ENCODE assay signal across 20 mouse cellular contexts in the genomic region with DNA sequence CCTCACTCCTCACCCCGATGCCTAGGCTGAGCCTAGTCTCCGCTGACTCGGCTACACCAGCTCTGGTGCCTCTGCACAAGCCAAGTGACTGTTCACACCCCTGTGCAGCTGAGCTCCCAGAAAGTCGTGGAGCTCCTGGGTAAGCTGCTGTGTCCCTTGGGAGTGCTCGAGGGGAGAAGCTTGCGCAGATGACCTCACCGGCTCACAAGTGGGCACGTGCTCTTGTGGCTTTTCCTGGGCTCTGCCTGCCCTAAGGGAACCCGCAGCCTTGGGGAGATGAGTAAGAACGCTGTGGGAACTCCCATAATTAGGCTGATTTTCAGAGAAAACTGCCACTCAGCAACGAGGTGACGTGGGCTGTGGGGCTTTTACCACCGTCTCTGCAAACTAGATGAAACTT. TPM values are rescaled to one million over a fixed set of nuclear protein-coding genes. Genes with fewer than 3 reads are reported as not detected.
DNase-seq lines count a peak whose midpoint lies in the region; ATAC-seq and TF ChIP-seq lines count a peak whose summit lies in the region.
"Had no signal": no experiment of that assay in that cellular context is flagged by ENCODE, and none has a peak within 500 bp of the region (broad histone marks: within the 10 kb centered on the region; RNA-seq: fewer than 3 reads in every experiment).

No protein-coding gene starts in this region.

- TF ChIP-seq EP300 in lung, postnatal 0 days (IDR thresholded peaks at IDR 0.05): no peak

- no peak overlapping the region for H3K4me3 ChIP-seq in lung, postnatal 0 days (ENCODE audit: low read depth, low read length)
- no peak overlapping the region for H3K4me3 ChIP-seq in myocyte
- H3K4me3 ChIP-seq: embryonic facial prominence, embryonic 13.5 days; heart, adult 2 months; hindbrain, embryonic 15.5 days; lung, embryonic 15.5 days had no signal

- H3K9ac ChIP-seq in lung, postnatal 0 days (replicated peaks; ENCODE audit: low read depth): no peak overlapping the region
- H3K9ac ChIP-seq: embryonic facial prominence, embryonic 13.5 days; hindbrain, embryonic 15.5 days; lung, embryonic 15.5 days had no signal

- no peaks in the 10 kb centered on the region; the same call in 1 of the 2 replicates for H3K4me1 ChIP-seq in lung, postnatal 0 days (ENCODE audit: insufficient read depth, low read depth, low read length)

- peak; percentile 8; the same call in 1 of the 2 replicates for ATAC-seq in lung, postnatal 0 days
- ATAC-seq: forebrain, embryonic 14.5 days had no signal

- H3K4me2 ChIP-seq in lung, postnatal 0 days (replicated peaks; ENCODE audit: low read depth, low read length): no peak overlapping the region
- H3K4me2 ChIP-seq in myocyte (ENCODE audit: low read depth): peak overlapping the region; percentile 49
- H3K4me2 ChIP-seq: embryonic facial prominence, embryonic 13.5 days; hindbrain, embryonic 15.5 days; liver, embryonic 11.5 days; lung, embryonic 15.5 days had no signal

- no peaks in the 10 kb centered on the region for H3K9me3 ChIP-seq in lung, postnatal 0 days (ENCODE audit: low read length)
- H3K9me3 ChIP-seq: embryonic facial prominence, embryonic 13.5 days; hindbrain, embryonic 15.5 days; lung, embryonic 15.5 days had no signal

- H3ac ChIP-seq in myocyte (ENCODE audit: control insufficient read depth, insufficient read length): no peak overlapping the region

- no peaks in the 10 kb centered on the region for H3K36me3 ChIP-seq in lung, postnatal 0 days (ENCODE audit: insufficient read depth, low read length)
- H3K36me3 ChIP-seq in myocyte (ENCODE audit: control insufficient read depth, insufficient read depth): no peaks in the 10 kb centered on the region
- H3K36me3 ChIP-seq: embryonic facial prominence, embryonic 13.5 days; hindbrain, embryonic 15.5 days; lung, embryonic 15.5 days had no signal

- no peaks in the 10 kb centered on the region for H3K27me3 ChIP-seq in lung, postnatal 0 days (replicated peaks; ENCODE audit: insufficient read depth, low read length)
- no peaks in the 10 kb centered on the region for H3K27me3 ChIP-seq in myocyte (ENCODE audit: control insufficient read depth, insufficient read depth, insufficient read length)
- H3K27me3 ChIP-seq: embryonic facial prominence, embryonic 13.5 days; hindbrain, embryonic 15.5 days; lung, embryonic 15.5 days had no signal

- peak; percentile 27 for DNase-seq in lung, postnatal 0 days (ENCODE audit: low spot score)
- DNase-seq in lung, adult 18-20 months: no peak
- peak; percentile 30 for DNase-seq in Muller cell, postnatal 12 days (ENCODE audit: inconsistent ontology term)
- peak; percentile 62 for DNase-seq in adrenal gland, postnatal 25 days
- DNase-seq in spleen, adult 18-20 months: no peak
- no peak for DNase-seq in frontal cortex, postnatal 10 days (ENCODE audit: low spot score in 2 of 2)
- DNase-seq in spleen, postnatal 10 days (ENCODE audit: low spot score in 2 of 2): no peak
- DNase-seq: cerebellum, adult 18-20 months; kidney, adult 18-20 months; kidney, postnatal 25 days; thymus, adult 18-20 months had no signal

- WGBS in lung, postnatal 0 days: 68% methylated on average over 13 of the region's 13 CpGs

- no peak overlapping the region for H3K27ac ChIP-seq in lung, postnatal 0 days (ENCODE audit: low read length)
- H3K27ac ChIP-seq: heart, adult 2 months; hindbrain, embryonic 15.5 days; lung, embryonic 15.5 days had no signal

- H3K79me2 ChIP-seq in myocyte (ENCODE audit: control insufficient read depth, insufficient read depth): no peaks in the 10 kb centered on the region

- TF ChIP-seq POLR2A in myocyte (IDR thresholded peaks at IDR 0.05; ENCODE audit: insufficient read length, low read depth): no peak

- TF ChIP-seq CTCF in lung, postnatal 0 days (IDR thresholded peaks at IDR 0.05): no peak

TF ChIP-seq in myocyte, 11 proteins besides CTCF, POLR2A, EP300 and RAD21:
- TF ChIP-seq CEBPB (IDR thresholded peaks at IDR 0.05; ENCODE audit: insufficient read depth, poor library complexity, severe bottlenecking) (peak; percentile 50), SRF (IDR thresholded peaks at IDR 0.05; ENCODE audit: control insufficient read depth, insufficient read length, low read depth) (no peak), MYOD1 (IDR thresholded peaks at IDR 0.05; ENCODE audit: control insufficient read depth in 1 of 3, insufficient read length in 2 of 3, low read depth in 2 of 3) (peak in 2 of 3 experiments; percentile 26 to 45), TCF12 (IDR thresholded peaks at IDR 0.05; ENCODE audit: insufficient read depth, poor library complexity, severe bottlenecking) (no peak), MAX (IDR thresholded peaks at IDR 0.05; ENCODE audit: low read depth) (no peak), USF1 (IDR thresholded peaks at IDR 0.05; ENCODE audit: low read depth) (peak; percentile 93), POLR2AphosphoS2 (IDR thresholded peaks at IDR 0.05; ENCODE audit: insufficient read length, low read depth) (peak; percentile 49), REST (IDR thresholded peaks at IDR 0.05; ENCODE audit: insufficient read depth, insufficient read length) (no peak), E2F4 (IDR thresholded peaks at IDR 0.05; ENCODE audit: insufficient read depth) (no peak), TCF3 (IDR thresholded peaks at IDR 0.05; ENCODE audit: insufficient read length, low read depth) (no peak), MYOG (IDR thresholded peaks at IDR 0.05; ENCODE audit: control insufficient read depth in 1 of 3, insufficient read depth in 1 of 3, insufficient read length in 2 of 3, low read depth in 2 of 3) (peak in 2 of 3 experiments; percentile 14 to 70)

RNA-seq across cellular contexts. Expression of a gene that starts 4.2 kb away (rescaled TPM):
- polyA plus RNA-seq in lung, postnatal 0 days (2015; fragmentation: Nextera tagmentation; extraction: Ambion mirVana): 6.4 and 7.3 TPM in 2 replicates
- 0.67 and 1.2 TPM in 2 replicates for total RNA-seq in adrenal gland, postnatal 25 days (2021)
- 1.00 TPM for polyA plus RNA-seq in myocyte (2012; fragmentation: generic; extraction: Trizol)
- total RNA-seq: gastrocnemius, adult 8-10 months; monocyte, adult 5-6 weeks had no signal
- polyA plus RNA-seq: liver, embryonic 11.5 days had no signal

RNA-seq across cellular contexts. Expression of a gene that starts 42.2 kb away (rescaled TPM):
- polyA plus RNA-seq in lung, postnatal 0 days (2015; fragmentation: Nextera tagmentation; extraction: Ambion mirVana): 0.54 and 0.74 TPM in 2 replicates
- 0.43 TPM in 1 of 2 replicates, not detected in the other for total RNA-seq in adrenal gland, postnatal 25 days (2021)
- polyA plus RNA-seq in myocyte (2012; fragmentation: generic; extraction: Trizol): 5.4 TPM
- polyA plus RNA-seq: liver, embryonic 11.5 days had no signal

RNA-seq across cellular contexts. Expression of a gene that starts 47.8 kb away (rescaled TPM):
- polyA plus RNA-seq in lung, postnatal 0 days (2015; fragmentation: Nextera tagmentation; extraction: Ambion mirVana): 20.1 and 22.3 TPM in 2 replicates
- total RNA-seq in adrenal gland, postnatal 25 days (2021): 120 and 145 TPM in 2 replicates
- 40.6 TPM for polyA plus RNA-seq in myocyte (2012; fragmentation: generic; extraction: Trizol)

RNA-seq across cellular contexts. Expression of a gene that starts 54.7 kb away (rescaled TPM):
- polyA plus RNA-seq in lung, postnatal 0 days (2015; fragmentation: Nextera tagmentation; extraction: Ambion mirVana): 728 and 824 TPM in 2 replicates
- total RNA-seq in adrenal gland, postnatal 25 days (2021): 1,060 and 1,162 TPM in 2 replicates
- polyA plus RNA-seq in myocyte (2012; fragmentation: generic; extraction: Trizol): 3,783 TPM

Comparison
In these comparisons a context has a peak if more than half of its experiments do, and no peak if none do; other contexts are left out.
1. DNase-seq: peak in lung, postnatal 0 days (single experiment), Muller cell, postnatal 12 days (single experiment) and adrenal gland, postnatal 25 days (single experiment); none in lung, adult 18-20 months (0 of 2), spleen, adult 18-20 months (0 of 2), frontal cortex, postnatal 10 days (0 of 2) and spleen, postnatal 10 days (0 of 2).